ENCODE assay signal across 28 mouse cellular contexts in the genomic region with DNA sequence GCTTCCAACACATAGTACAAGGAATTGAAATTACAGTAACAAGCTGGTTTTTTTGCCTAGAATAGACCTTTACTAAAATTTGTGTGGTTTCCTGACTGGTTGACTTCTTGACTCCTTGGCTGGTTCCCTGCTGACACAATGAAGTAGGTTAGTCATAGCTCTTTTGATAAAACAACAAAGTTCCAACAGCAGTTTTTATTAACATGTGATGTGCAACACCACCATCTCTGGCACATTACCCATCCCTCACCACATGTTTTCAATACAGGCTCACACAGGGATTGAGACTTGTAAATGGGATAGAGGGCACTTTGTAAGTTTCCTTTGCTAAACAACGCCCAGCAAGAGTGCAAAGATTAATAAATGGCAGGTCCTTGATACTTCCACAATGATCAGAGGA.
"Had no signal": no experiment of that assay in that cellular context is flagged by ENCODE, and none has a peak within 500 bp of the region (broad histone marks: within the 10 kb centered on the region; RNA-seq: fewer than 3 reads in every experiment).

No protein-coding gene starts in this region.

- DNase-seq: heart, postnatal 10 days; heart, postnatal 14 days; heart, postnatal 36 days; heart, postnatal 4 days; kidney, adult 11 months; kidney, adult 18-20 months; kidney, adult 2 months; kidney, adult 8-10 months; kidney, adult 9 months; kidney, postnatal 10 days; kidney, postnatal 14 days; kidney, postnatal 25 days; kidney, postnatal 36 days; kidney, postnatal 4 days; layer of hippocampus, adult 9-11 months; layer of hippocampus, postnatal 36 days had no signal

- H3K4me3 ChIP-seq: heart, embryonic 15.5 days; hindbrain, embryonic 10.5 days; hindbrain, embryonic 12.5 days; hindbrain, embryonic 13.5 days; hindbrain, embryonic 15.5 days; intestine, embryonic 15.5 days; kidney, embryonic 15.5 days; layer of hippocampus, adult 2 months; left cerebral cortex, adult 2 months had no signal

- H3K4me1 ChIP-seq: heart, embryonic 15.5 days; hindbrain, embryonic 10.5 days; hindbrain, embryonic 12.5 days; hindbrain, embryonic 13.5 days; hindbrain, embryonic 15.5 days; intestine, embryonic 15.5 days; kidney, embryonic 15.5 days had no signal

- H3K27me3 ChIP-seq: heart, embryonic 15.5 days; hindbrain, embryonic 12.5 days; hindbrain, embryonic 13.5 days; hindbrain, embryonic 15.5 days; intestine, embryonic 15.5 days; kidney, embryonic 15.5 days had no signal

- H3K27ac ChIP-seq: heart, embryonic 15.5 days; hindbrain, embryonic 10.5 days; hindbrain, embryonic 12.5 days; hindbrain, embryonic 13.5 days; hindbrain, embryonic 14.5 days; hindbrain, embryonic 15.5 days; hindbrain, postnatal 0 days; intestine, embryonic 15.5 days; kidney, embryonic 15.5 days; kidney, postnatal 0 days; layer of hippocampus, adult 2 months; left cerebral cortex, adult 2 months had no signal
